Mouse (Mus musculus) MEL (cell line): ENCODE results near the gene Tbc1d14. TPM values are rescaled to one million over a fixed set of nuclear protein-coding genes. Genes with fewer than 3 reads are reported as not detected.

Experiments used
- DNase-seq: peaks from one replicate; pipeline ENCODE4 v3.0.0; 2011; ENCODE audit warnings: low read depth, low spot score
- H3K27ac ChIP-seq: 2 replicates; pipeline ENCODE4 v1.5.1; 2012; ENCODE audit warnings: low read depth, mild to moderate bottlenecking, control low read depth, low read length, moderate library complexity; ENCODE audit not compliant: control insufficient read depth
- H3K27me3 ChIP-seq, 2 experiments: fragments of 150-350 bp in 1 of 2; sonication (generic) in 1 of 2; 2 replicates each; pipeline ENCODE4 v1.6.1; 2012; ENCODE audit warnings: low read length in 2 of 2, mild to moderate bottlenecking in 2 of 2, improper control_type of control experiment in 1 of 2, moderate library complexity in 1 of 2; ENCODE audit not compliant: insufficient read depth in 2 of 2, control insufficient read depth in 1 of 2
- H3K36me3 ChIP-seq, 2 experiments: 2 replicates each; pipeline ENCODE4 v1.6.1; 2012 to 2014; ENCODE audit warnings: low read length in 2 of 2, improper control_type of control experiment in 1 of 2, inconsistent platforms in 1 of 2, mild to moderate bottlenecking in 1 of 2; ENCODE audit not compliant: insufficient read depth in 2 of 2, control insufficient read depth in 1 of 2
- H3K4me1 ChIP-seq, 2 experiments: fragments of 150-350 bp in 1 of 2; sonication (generic) in 1 of 2; 2 replicates each; pipeline ENCODE4 v1.6.1; 2012; ENCODE audit warnings: low read length in 2 of 2, improper control_type of control experiment in 1 of 2, mild to moderate bottlenecking in 1 of 2; ENCODE audit not compliant: insufficient read depth in 2 of 2, control insufficient read depth in 1 of 2
- H3K4me3 ChIP-seq, 2 experiments: fragments of 150-350 bp in 1 of 2; sonication (generic) in 1 of 2; 2 replicates each; pipeline ENCODE4 v1.5.1; 2012; ENCODE audit warnings: low read depth in 2 of 2, low read length in 2 of 2, mild to moderate bottlenecking in 2 of 2, moderate library complexity in 2 of 2, control low read depth in 1 of 2, improper control_type of control experiment in 1 of 2; ENCODE audit not compliant: control insufficient read depth in 1 of 2, insufficient read depth in 1 of 2
- H3K79me2 ChIP-seq: 2 replicates; pipeline ENCODE4 v1.6.1; 2012; ENCODE audit warnings: mild to moderate bottlenecking, low read length, moderate library complexity; ENCODE audit not compliant: control insufficient read depth, poor library complexity, insufficient read depth
- H3K9ac ChIP-seq: 2 replicates; pipeline ENCODE4 v1.6.1; 2012; ENCODE audit warnings: low read depth, mild to moderate bottlenecking, control low read depth, low read length, moderate library complexity; ENCODE audit not compliant: control insufficient read depth, poor library complexity, severe bottlenecking
- H3K9me3 ChIP-seq: fragments of 150-350 bp; sonication (generic); replicated peaks from 2 replicates; pipeline ENCODE4 v1.6.1; 2012; ENCODE audit warnings: mild to moderate bottlenecking, low read length, improper control_type of control experiment, moderate library complexity; ENCODE audit not compliant: insufficient read depth
- BHLHE40 ChIP-seq: IDR thresholded peaks from 2 replicates; pipeline ENCODE4 v1.6.1; 2012; ENCODE audit warnings: low read depth, mild to moderate bottlenecking, inconsistent platforms, low read length, improper control_type of control experiment, borderline replicate concordance
- CHD1 ChIP-seq: IDR thresholded peaks from 2 replicates; pipeline ENCODE4 v1.6.1; 2012; ENCODE audit warnings: low read depth, mild to moderate bottlenecking, inconsistent platforms, low read length, improper control_type of control experiment
- CHD2 ChIP-seq: IDR thresholded peaks from 2 replicates; pipeline ENCODE4 v1.6.1; 2011; ENCODE audit warnings: low read length, improper control_type of control experiment
- CTCF ChIP-seq, 3 experiments: IDR thresholded peaks in 2 of 3; conservative IDR thresholded peaks in 1 of 3; 2 replicates each; pipeline ENCODE4 v1.5.1; 2011 to 2012; ENCODE audit warnings: low read length in 3 of 3, low read depth in 2 of 3, mild to moderate bottlenecking in 2 of 3, improper control_type of control experiment in 1 of 3, inconsistent platforms in 1 of 3, mixed read lengths in 1 of 3, moderate library complexity in 1 of 3; ENCODE audit not compliant: control insufficient read depth in 1 of 3, insufficient read depth in 1 of 3, poor library complexity in 1 of 3, severe bottlenecking in 1 of 3
- ELF1 ChIP-seq: IDR thresholded peaks from 2 replicates; pipeline ENCODE4 v1.6.1; 2014; ENCODE audit warnings: low read depth, mild to moderate bottlenecking, inconsistent platforms, low read length, improper control_type of control experiment, moderate library complexity
- EP300 ChIP-seq, 2 experiments: IDR thresholded peaks; 2 replicates each; pipeline ENCODE4 v1.6.1; 2011; ENCODE audit warnings: improper control_type of control experiment in 2 of 2, low read length in 2 of 2, low read depth in 1 of 2, mild to moderate bottlenecking in 1 of 2
- GABPA ChIP-seq: IDR thresholded peaks from 2 replicates; pipeline ENCODE4 v1.6.1; 2012; ENCODE audit warnings: low read depth, mild to moderate bottlenecking, inconsistent platforms, low read length, improper control_type of control experiment, moderate library complexity
- GATA1 ChIP-seq: IDR thresholded peaks from 2 replicates; pipeline ENCODE4 v1.6.1; 2011; ENCODE audit warnings: low read depth, low read length, improper control_type of control experiment
- HCFC1 ChIP-seq: IDR thresholded peaks from 2 replicates; pipeline ENCODE4 v1.6.1; 2012; ENCODE audit warnings: low read depth, mild to moderate bottlenecking, inconsistent platforms, low read length, improper control_type of control experiment, moderate library complexity
- JUND ChIP-seq: IDR thresholded peaks from 2 replicates; pipeline ENCODE4 v1.6.1; 2011; ENCODE audit warnings: low read depth, mild to moderate bottlenecking, improper control_type of control experiment, low read length
- MAFK ChIP-seq: IDR thresholded peaks from 2 replicates; pipeline ENCODE4 v1.6.1; 2011; ENCODE audit warnings: low read depth, mild to moderate bottlenecking, low read length, improper control_type of control experiment, borderline replicate concordance
- MEF2A ChIP-seq: IDR thresholded peaks from 2 replicates; pipeline ENCODE4 v1.6.1; 2014; ENCODE audit warnings: low read depth, mild to moderate bottlenecking, inconsistent platforms, low read length, improper control_type of control experiment; ENCODE audit not compliant: poor library complexity, insufficient replicate concordance, severe bottlenecking; ENCODE audit errors: extremely low read depth
- MYC ChIP-seq: IDR thresholded peaks from 2 replicates; pipeline ENCODE4 v1.6.1; 2011; ENCODE audit warnings: low read depth, mild to moderate bottlenecking, low read length, improper control_type of control experiment, moderate library complexity
- NELFE ChIP-seq: IDR thresholded peaks from 2 replicates; pipeline ENCODE4 v1.6.1; 2011; ENCODE audit warnings: low read depth, low read length, improper control_type of control experiment
- NRF1 ChIP-seq: IDR thresholded peaks from 2 replicates; pipeline ENCODE4 v1.6.1; 2014; ENCODE audit warnings: low read depth, mild to moderate bottlenecking, inconsistent platforms, low read length, improper control_type of control experiment, moderate library complexity; ENCODE audit not compliant: poor library complexity, insufficient read depth, severe bottlenecking
- POLR2AphosphoS2 ChIP-seq: IDR thresholded peaks from 2 replicates; pipeline ENCODE4 v1.6.1; 2011; ENCODE audit warnings: low read length, improper control_type of control experiment
- POLR2AphosphoS5 ChIP-seq: IDR thresholded peaks from 2 replicates; pipeline ENCODE4 v1.6.1; 2012; ENCODE audit warnings: low read depth, borderline replicate concordance, mild to moderate bottlenecking, inconsistent platforms, low read length, moderate library complexity, mixed read lengths
- RCOR1 ChIP-seq: IDR thresholded peaks from 2 replicates; pipeline ENCODE4 v1.6.1; 2012; ENCODE audit warnings: low read depth, mild to moderate bottlenecking, inconsistent platforms, low read length, improper control_type of control experiment
- SMC3 ChIP-seq: IDR thresholded peaks from 2 replicates; pipeline ENCODE4 v1.6.1; 2011; ENCODE audit warnings: low read depth, low read length, improper control_type of control experiment
- TAL1 ChIP-seq: IDR thresholded peaks from 2 replicates; pipeline ENCODE4 v1.6.1; 2012; ENCODE audit warnings: mild to moderate bottlenecking, inconsistent platforms, low read length, moderate library complexity, mixed read lengths
- UBTF ChIP-seq: IDR thresholded peaks from 2 replicates; pipeline ENCODE4 v1.6.1; 2012; ENCODE audit warnings: low read depth, mild to moderate bottlenecking, inconsistent platforms, low read length, improper control_type of control experiment, moderate library complexity, borderline replicate concordance; ENCODE audit not compliant: insufficient read depth
- USF1 ChIP-seq: IDR thresholded peaks from 2 replicates; pipeline ENCODE4 v1.6.1; 2014; ENCODE audit warnings: low read depth, mild to moderate bottlenecking, inconsistent platforms, low read length, improper control_type of control experiment, moderate library complexity
- USF2 ChIP-seq, 2 experiments: IDR thresholded peaks; 2 replicates each; pipeline ENCODE4 v1.6.1; 2011 to 2012; ENCODE audit warnings: improper control_type of control experiment in 2 of 2, low read length in 2 of 2, borderline replicate concordance in 1 of 2, inconsistent platforms in 1 of 2, low read depth in 1 of 2, mild to moderate bottlenecking in 1 of 2; ENCODE audit not compliant: insufficient read depth in 1 of 2
- ZC3H11A ChIP-seq: IDR thresholded peaks from 2 replicates; pipeline ENCODE4 v1.6.1; 2012; ENCODE audit warnings: low read depth, mild to moderate bottlenecking, inconsistent platforms, low read length, improper control_type of control experiment
- ZMIZ1 ChIP-seq: IDR thresholded peaks from 2 replicates; pipeline ENCODE4 v1.6.1; 2012; ENCODE audit warnings: low read depth, mild to moderate bottlenecking, inconsistent platforms, low read length, improper control_type of control experiment, moderate library complexity
- polyA plus RNA-seq, 2 experiments: library from polyadenylated mRNA; stranded (reverse) in 1 of 2; unstranded in 1 of 2; fragments of >175 nt in 1 of 2; fragments of >200 nt in 1 of 2; gene quantifications; 2 replicates each; pipeline versions ENCODE4 v1.2.1 to v1.2.4; 2012; ENCODE audit warnings: low replicate concordance in 2 of 2, low read depth in 1 of 2; ENCODE audit not compliant: insufficient read length in 2 of 2, insufficient read depth in 1 of 2, missing spikeins in 1 of 2
- total RNA-seq: library from RNA; depleted of rRNA; stranded (reverse); fragments of 300-350 nt; gene quantifications from 2 replicates; pipeline ENCODE4 v1.2.3, GENCODE M21; 2012

Tbc1d14 gene
- total and polyA plus RNA-seq, 3 experiments = 7.3 to 35.6 TPM; not detected in 1

- H3K79me2 ChIP-seq = no peaks in the 10 kb centered on the region
- no peaks in the 10 kb centered on the region for H3K27me3 ChIP-seq
- H3K27ac ChIP-seq = no peak overlapping the region
- no peak for TF ChIP-seq NRF1
- no peak for TF ChIP-seq POLR2AphosphoS5
- no peak for TF ChIP-seq BHLHE40
- no peak for TF ChIP-seq CTCF (IDR thresholded peaks at IDR 0.05 in 2 of 3, conservative IDR thresholded peaks at IDR 0.05 in 1 of 3; ENCODE audit: control insufficient read depth in 1 of 3, insufficient read depth in 1 of 3, low read depth in 2 of 3, low read length in 3 of 3, poor library complexity in 1 of 3, severe bottlenecking in 1 of 3)
- TF ChIP-seq JUND = no peak
- no peak for TF ChIP-seq NELFE
- no peak for TF ChIP-seq TAL1
- TF ChIP-seq RCOR1 = no peak
- no peak for TF ChIP-seq EP300 (IDR thresholded peaks at IDR 0.05; ENCODE audit: low read depth in 1 of 2, low read length in 2 of 2)
- TF ChIP-seq ZMIZ1 = no peak
- no peak for TF ChIP-seq CHD1
- no peak for TF ChIP-seq USF2 (IDR thresholded peaks at IDR 0.05; ENCODE audit: borderline replicate concordance in 1 of 2, insufficient read depth in 1 of 2, low read depth in 1 of 2, low read length in 2 of 2)
- no peak overlapping the region for H3K4me3 ChIP-seq
- H3K9me3 ChIP-seq = no peaks in the 10 kb centered on the region
- DNase-seq = no peak
- H3K4me1 ChIP-seq = no peaks in the 10 kb centered on the region
- no peak overlapping the region for H3K9ac ChIP-seq
- H3K36me3 ChIP-seq = peaks cover 0 to 2% of the 10 kb centered on the region in 2 experiments; a peak in 2 of 4 replicates
Measured at GRCm38 (mm10) chr5:36494709-36495108, 98.4 kb downstream of the Tbc1d14 start.

GRCm38 (mm10) chr5:36493919-36494318 is 99.2 kb downstream of the Tbc1d14 start:
- H3K9ac ChIP-seq = no peak overlapping the region
- H3K36me3 ChIP-seq = no peaks in the 10 kb centered on the region; a peak in 1 of 4 replicates
- H3K27ac ChIP-seq = no peak overlapping the region
- H3K79me2 ChIP-seq = no peaks in the 10 kb centered on the region
- no peaks in the 10 kb centered on the region for H3K27me3 ChIP-seq
- TF ChIP-seq CHD1 (no peak), USF1 (no peak), CHD2 (no peak), HCFC1 (no peak), ZMIZ1 (no peak), EP300 (IDR thresholded peaks at IDR 0.05; ENCODE audit: low read depth in 1 of 2, low read length in 2 of 2) (no peak), MEF2A (no peak), BHLHE40 (no peak), NRF1 (no peak), ZC3H11A (no peak), UBTF (no peak), ELF1 (no peak), GATA1 (no peak), RCOR1 (no peak), MAFK (no peak), GABPA (no peak), MYC (no peak), POLR2AphosphoS2 (no peak), SMC3 (no peak), TAL1 (no peak)
- H3K4me3 ChIP-seq = no peak overlapping the region
- no peaks in the 10 kb centered on the region for H3K9me3 ChIP-seq
- no peaks in the 10 kb centered on the region for H3K4me1 ChIP-seq
- no peak for DNase-seq
